Mouse (Mus musculus): ENCODE measurements around the gene Ptcd2. TPM values are rescaled to one million over a fixed set of nuclear protein-coding genes. Genes with fewer than 3 reads are reported as not detected.

The Ptcd2 gene
- polyA plus RNA-seq, 1 experiment from 2014 or later: 47.6 TPM

GRCm38 (mm10) chr13:99290766-99291165 lies 53.7 kb downstream of the Ptcd2 start:
- H3K4me1 ChIP-seq: no peaks in the 10 kb centered on the region
- no peaks in the 10 kb centered on the region for H3K9me3 ChIP-seq (replicated peaks)
- H3K36me3 ChIP-seq (ENCODE audit: poor library complexity, severe bottlenecking): no peaks in the 10 kb centered on the region
- no peak for ATAC-seq
- no peak overlapping the region for H3K4me2 ChIP-seq
- WGBS: 91% methylated on average over 8 of the region's 8 CpGs
- H3K27ac ChIP-seq: no peak overlapping the region
- H3K4me3 ChIP-seq: no peak overlapping the region
- H3K27me3 ChIP-seq: no peaks in the 10 kb centered on the region
- H3K9ac ChIP-seq: no peak overlapping the region

- Histone ChIP-seq H3K4me3 (no peak overlapping the region), H3K9ac (no peak overlapping the region), H3K9me3 (replicated peaks) (no peaks in the 10 kb centered on the region), H3K36me3 (ENCODE audit: poor library complexity, severe bottlenecking) (no peaks in the 10 kb centered on the region), H3K27me3 (no peaks in the 10 kb centered on the region), H3K27ac (no peak overlapping the region), H3K4me2 (no peak overlapping the region), H3K4me1 (peaks cover 15% of the 10 kb centered on the region)
- WGBS: 94% methylated on average over 9 of the region's 9 CpGs
- ATAC-seq: no peak
Measured at GRCm38 (mm10) chr13:99287786-99288185, 56.7 kb downstream of the Ptcd2 start.

GRCm38 (mm10) chr13:99287207-99287606 lies 57.3 kb downstream of the Ptcd2 start:
- 91% methylated on average over 4 of the region's 4 CpGs for WGBS
- no peaks in the 10 kb centered on the region for H3K36me3 ChIP-seq (ENCODE audit: poor library complexity, severe bottlenecking)
- H3K4me2 ChIP-seq: no peak overlapping the region
- peaks cover 15% of the 10 kb centered on the region for H3K4me1 ChIP-seq
- no peak overlapping the region for H3K4me3 ChIP-seq
- H3K9ac ChIP-seq: no peak overlapping the region
- H3K27me3 ChIP-seq: no peaks in the 10 kb centered on the region
- H3K27ac ChIP-seq: no peak overlapping the region
- no peak for ATAC-seq
- no peaks in the 10 kb centered on the region for H3K9me3 ChIP-seq (replicated peaks)

DNA sequence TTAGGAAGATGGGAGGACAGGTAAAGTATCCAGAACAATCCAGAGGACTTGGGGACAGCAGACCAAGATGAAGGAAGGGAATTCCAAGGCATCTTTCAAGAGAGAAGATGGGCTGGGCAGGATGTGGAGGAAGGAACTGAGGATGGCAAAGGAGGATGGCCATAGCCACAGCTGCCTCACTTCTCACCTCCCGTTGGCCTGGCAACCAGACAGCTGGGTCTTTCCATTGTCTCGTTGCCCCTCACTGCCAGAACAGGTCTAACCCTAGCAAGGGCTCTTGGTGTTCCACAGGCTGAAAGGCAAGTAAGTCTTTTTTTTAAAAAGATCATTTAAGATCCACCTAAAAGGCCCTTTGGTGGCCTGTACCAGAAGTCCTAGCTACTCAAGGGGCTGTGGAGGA lies 59.3 kb downstream of the Ptcd2 start:
- no peak overlapping the region for H3K4me3 ChIP-seq
- H3K27me3 ChIP-seq: no peaks in the 10 kb centered on the region
- H3K36me3 ChIP-seq (ENCODE audit: poor library complexity, severe bottlenecking): no peaks in the 10 kb centered on the region
- H3K9ac ChIP-seq: no peak overlapping the region
- ATAC-seq: no peak
- H3K4me1 ChIP-seq: peaks cover 15% of the 10 kb centered on the region
- no peaks in the 10 kb centered on the region for H3K9me3 ChIP-seq (replicated peaks)
- 0 out of 2 replicates have a peak overlapping the region, but pooled peaks have one; percentile 27 for H3K27ac ChIP-seq
- no peak overlapping the region for H3K4me2 ChIP-seq
- 55% methylated on average over 2 of the region's 2 CpGs for WGBS

GRCm38 (mm10) chr13:99284400-99285160 lies 59.9 kb downstream of the Ptcd2 start:
- H3K9ac ChIP-seq: no peak overlapping the region
- WGBS: 66% methylated on average over 21 of the region's 21 CpGs
- peak; percentile 85 for ATAC-seq

GRCm38 (mm10) chr13:99283916-99284315 lies 60.6 kb downstream of the Ptcd2 start:
- Histone ChIP-seq H3K27me3 (no peaks in the 10 kb centered on the region), H3K4me1 (peaks cover 15% of the 10 kb centered on the region), H3K27ac (peak overlapping the region; percentile 27; the same call in 1 of the 2 replicates), H3K4me3 (no peak overlapping the region), H3K4me2 (no peak overlapping the region), H3K36me3 (ENCODE audit: poor library complexity, severe bottlenecking) (no peaks in the 10 kb centered on the region), H3K9ac (no peak overlapping the region), H3K9me3 (replicated peaks) (no peaks in the 10 kb centered on the region)
- 77% methylated on average over 12 of the region's 12 CpGs for WGBS
- 0 out of 2 replicates have a peak, but pooled peaks have one; percentile 10 for ATAC-seq

More at GRCm38 (mm10) chr13:99284400-99285160, 59.9 kb downstream of the Ptcd2 start:
- Histone ChIP-seq H3K27ac (peak overlapping the region; percentile 27; the same call in 1 of the 2 replicates), H3K27me3 (no peaks in the 10 kb centered on the region), H3K36me3 (ENCODE audit: poor library complexity, severe bottlenecking) (no peaks in the 10 kb centered on the region), H3K4me3 (no peak overlapping the region), H3K4me1 (peaks cover 15% of the 10 kb centered on the region), H3K4me2 (no peak overlapping the region), H3K9me3 (replicated peaks) (no peaks in the 10 kb centered on the region)

- Histone ChIP-seq H3K4me2 (no peak overlapping the region), H3K9ac (no peak overlapping the region), H3K4me3 (no peak overlapping the region), H3K4me1 (peaks cover 15% of the 10 kb centered on the region), H3K27me3 (no peaks in the 10 kb centered on the region), H3K9me3 (replicated peaks) (no peaks in the 10 kb centered on the region), H3K27ac (no peak overlapping the region), H3K36me3 (ENCODE audit: poor library complexity, severe bottlenecking) (no peaks in the 10 kb centered on the region)
- WGBS: 77% methylated on average over 6 of the region's 6 CpGs
- no peak for ATAC-seq
Measured at GRCm38 (mm10) chr13:99282961-99283360, 61.5 kb downstream of the Ptcd2 start.

- H3K9me3 ChIP-seq (replicated peaks): no peaks in the 10 kb centered on the region
- WGBS: 60% methylated on average over 10 of the region's 10 CpGs
- no peak for ATAC-seq
- H3K4me3 ChIP-seq: no peak overlapping the region
- no peaks in the 10 kb centered on the region for H3K27me3 ChIP-seq
- H3K36me3 ChIP-seq (ENCODE audit: poor library complexity, severe bottlenecking): no peaks in the 10 kb centered on the region
- H3K4me1 ChIP-seq: peaks cover 6% of the 10 kb centered on the region; the same call in 1 of the 2 replicates
- H3K4me2 ChIP-seq: no peak overlapping the region
- no peak overlapping the region for H3K9ac ChIP-seq
- no peak overlapping the region for H3K27ac ChIP-seq
Measured at GRCm38 (mm10) chr13:99279351-99279750, 65.2 kb downstream of the Ptcd2 start.

- Histone ChIP-seq H3K27me3 (no peaks in the 10 kb centered on the region), H3K27ac (no peak overlapping the region), H3K4me1 (peaks cover 3% of the 10 kb centered on the region; the same call in 1 of the 2 replicates), H3K36me3 (ENCODE audit: poor library complexity, severe bottlenecking) (no peaks in the 10 kb centered on the region), H3K4me3 (no peak overlapping the region), H3K4me2 (no peak overlapping the region), H3K9me3 (replicated peaks) (no peaks in the 10 kb centered on the region), H3K9ac (no peak overlapping the region)
- no peak for ATAC-seq
- 89% methylated on average over 6 of the region's 6 CpGs for WGBS
Measured at GRCm38 (mm10) chr13:99278511-99278910, 66.0 kb downstream of the Ptcd2 start.

GRCm38 (mm10) chr13:99277521-99277920 lies 67.0 kb downstream of the Ptcd2 start:
- 94% methylated on average over 3 of the region's 3 CpGs for WGBS
- Histone ChIP-seq H3K36me3 (ENCODE audit: poor library complexity, severe bottlenecking) (no peaks in the 10 kb centered on the region), H3K27me3 (no peaks in the 10 kb centered on the region), H3K27ac (no peak overlapping the region), H3K9ac (no peak overlapping the region), H3K4me1 (no peaks in the 10 kb centered on the region), H3K4me2 (no peak overlapping the region), H3K4me3 (no peak overlapping the region), H3K9me3 (replicated peaks) (no peaks in the 10 kb centered on the region)
- no peak for ATAC-seq

GRCm38 (mm10) chr13:99272046-99272445 lies 72.5 kb downstream of the Ptcd2 start:
- Histone ChIP-seq H3K36me3 (ENCODE audit: poor library complexity, severe bottlenecking) (no peaks in the 10 kb centered on the region), H3K4me2 (no peak overlapping the region), H3K9me3 (replicated peaks) (no peaks in the 10 kb centered on the region), H3K27me3 (no peaks in the 10 kb centered on the region), H3K4me1 (no peaks in the 10 kb centered on the region), H3K4me3 (no peak overlapping the region), H3K27ac (no peak overlapping the region), H3K9ac (no peak overlapping the region)
- ATAC-seq: no peak
- 97% methylated on average over 3 of the region's 3 CpGs for WGBS

Data from forebrain, embryonic 13.5 days (tissue).